Mouse (Mus musculus) liver, embryonic 14.5 days (tissue): ENCODE measurements at regions not wholly inside any gene's neighbourhood (a gene's known extent, or its start where the extent isn't known, plus 50 kb on each side); places are given as distances from the start of the nearest gene placed in this dataset.

ENCODE experiments used
- CTCF ChIP-seq: IDR thresholded peaks from 2 replicates; pipeline ENCODE4 v1.5.1; 2016; ENCODE audit warnings: antibody characterized with exemption, low read depth, control low read depth
- EP300 ChIP-seq: IDR thresholded peaks from 2 replicates; pipeline ENCODE4 v1.6.1; 2016; ENCODE audit warnings: antibody characterized with exemption, low read depth

- no peak for TF ChIP-seq EP300
- no peak for TF ChIP-seq CTCF
Measured at GRCm38 (mm10) chr12:27513253-27513652, 170.9 kb upstream of the Sox11 start.
